Mouse (Mus musculus): ENCODE results near the gene Exd1. TPM values are rescaled to one million over a fixed set of nuclear protein-coding genes. Genes with fewer than 3 reads are reported as not detected.

The Exd1 gene
- total and polyA plus RNA-seq, 3 experiments = 0.27 to 0.88 TPM; not detected in 1

DNA sequence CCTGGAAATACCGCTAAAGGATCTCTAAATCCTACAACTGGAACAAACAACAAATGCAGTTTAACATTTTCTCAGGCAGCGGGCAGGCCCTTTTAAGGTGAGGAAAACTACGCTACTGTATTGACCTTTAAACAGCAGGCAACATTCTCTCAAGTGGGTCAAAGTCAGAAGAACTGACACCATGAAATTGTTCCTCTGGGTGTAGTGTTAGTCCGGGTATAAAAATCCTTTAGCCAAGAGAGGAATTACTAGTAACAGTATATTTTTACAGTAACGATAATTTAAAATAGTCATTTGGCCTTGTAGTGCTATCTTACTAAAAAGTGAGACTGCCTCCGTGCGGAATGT lies 46.3 kb upstream of the Exd1 start (continued):
- TF ChIP-seq ZC3H11A (IDR thresholded peaks at IDR 0.05; ENCODE audit: low read depth, low read length) = no peak
- TF ChIP-seq KAT2A (conservative IDR thresholded peaks at IDR 0.05; ENCODE audit: low read depth, low read length) = no peak
- peak; percentile 44 for TF ChIP-seq SIN3A (IDR thresholded peaks at IDR 0.05; ENCODE audit: low read length)
- no peak for TF ChIP-seq USF2 (IDR thresholded peaks at IDR 0.05; ENCODE audit: borderline replicate concordance in 1 of 2, insufficient read depth in 1 of 2, low read depth in 1 of 2, low read length in 2 of 2)

DNA sequence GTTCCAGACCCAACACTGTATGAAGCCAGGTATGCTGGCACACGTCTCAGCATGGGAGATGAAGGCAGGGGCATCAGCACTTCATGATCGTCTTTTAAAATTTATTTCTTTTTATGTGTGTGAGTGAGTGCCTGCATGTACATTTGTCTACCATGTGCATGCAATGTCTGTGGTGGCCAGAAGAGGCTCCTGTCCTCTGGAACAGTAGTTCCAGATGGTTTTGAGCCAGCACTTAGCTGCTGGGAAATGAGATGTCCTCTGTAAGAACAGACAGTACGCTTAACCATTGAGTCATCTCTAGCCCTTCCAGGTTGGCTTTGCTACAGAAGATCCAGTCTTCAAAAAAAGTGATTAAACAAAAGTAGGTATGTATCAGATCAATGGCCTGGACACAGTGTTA lies 43.8 kb upstream of the Exd1 start:
- H3K79me2 ChIP-seq (ENCODE audit: control insufficient read depth, insufficient read depth, low read length, poor library complexity) = peaks cover 15% of the 10 kb centered on the region
- peaks cover 3 to 17% of the 10 kb centered on the region in 2 experiments for H3K36me3 ChIP-seq (ENCODE audit: control insufficient read depth in 1 of 2, insufficient read depth in 2 of 2, low read length in 2 of 2)
- H3K27ac ChIP-seq (ENCODE audit: control insufficient read depth, low read depth, low read length) = no peak overlapping the region
- H3K27me3 ChIP-seq (ENCODE audit: control insufficient read depth in 1 of 2, insufficient read depth in 2 of 2, low read length in 2 of 2) = no peaks in the 10 kb centered on the region
- no peak overlapping the region for H3K9ac ChIP-seq (ENCODE audit: control insufficient read depth, low read depth, low read length, poor library complexity, severe bottlenecking)
- DNase-seq (ENCODE audit: low read depth, low spot score) = peak; percentile 62
- no peak overlapping the region for H3K4me3 ChIP-seq (ENCODE audit: control insufficient read depth in 1 of 2, insufficient read depth in 1 of 2, low read depth in 2 of 2, low read length in 2 of 2)
- peaks cover 7 to 12% of the 10 kb centered on the region in 2 experiments for H3K4me1 ChIP-seq (ENCODE audit: control insufficient read depth in 1 of 2, insufficient read depth in 2 of 2, low read length in 2 of 2)
- TF ChIP-seq CTCF (IDR thresholded peaks at IDR 0.05 in 2 of 3, conservative IDR thresholded peaks at IDR 0.05 in 1 of 3; ENCODE audit: control insufficient read depth in 1 of 3, insufficient read depth in 1 of 3, low read depth in 2 of 3, low read length in 3 of 3, poor library complexity in 1 of 3, severe bottlenecking in 1 of 3) = peak; percentile 12 to 46 (median 40); a peak in 4 of 6 replicates
- no peak for TF ChIP-seq ZC3H11A (IDR thresholded peaks at IDR 0.05; ENCODE audit: low read depth, low read length)
- 0 out of 2 replicates have a peak, but pooled peaks have one; percentile 44 for TF ChIP-seq MAX (IDR thresholded peaks at IDR 0.05; ENCODE audit: low read length)
- no peak for TF ChIP-seq ZNF384 (IDR thresholded peaks at IDR 0.05; ENCODE audit: low read depth, low read length)
- TF ChIP-seq USF1 (IDR thresholded peaks at IDR 0.05; ENCODE audit: low read depth, low read length) = no peak
- TF ChIP-seq MXI1 (IDR thresholded peaks at IDR 0.05; ENCODE audit: low read depth, low read length) = peak; percentile 29; the same call in 1 of the 2 replicates
- TF ChIP-seq SMC3 (IDR thresholded peaks at IDR 0.05; ENCODE audit: low read depth, low read length) = peak; percentile 21; the same call in 1 of the 2 replicates
- no peaks in the 10 kb centered on the region for H3K9me3 ChIP-seq (replicated peaks; ENCODE audit: insufficient read depth, low read length)

DNA sequence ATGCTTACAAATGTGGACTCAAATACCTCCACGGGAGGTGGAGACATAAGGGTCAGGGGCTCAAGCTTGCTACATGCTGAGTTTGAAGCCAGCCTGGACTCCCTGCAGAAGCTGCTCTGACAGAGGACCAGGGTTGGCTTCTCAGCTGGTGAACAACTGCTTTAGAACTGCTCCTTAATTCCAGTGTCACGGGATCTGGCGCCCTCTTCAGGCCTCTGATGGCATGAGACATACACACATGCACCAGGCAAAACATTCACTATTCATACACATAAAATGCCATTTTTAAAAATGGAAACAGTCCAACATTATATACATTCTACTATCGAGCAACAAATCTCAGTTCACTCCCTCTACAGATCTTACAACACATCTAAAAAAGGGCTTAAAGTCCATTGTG lies 40.0 kb upstream of the Exd1 start:
- H3K9ac ChIP-seq (ENCODE audit: control insufficient read depth, low read depth, low read length, poor library complexity, severe bottlenecking) = no peak overlapping the region
- DNase-seq (ENCODE audit: low read depth, low spot score) = peak; percentile 84
- TF ChIP-seq SMC3 (IDR thresholded peaks at IDR 0.05; ENCODE audit: low read depth, low read length) (peak; percentile 81), SIN3A (IDR thresholded peaks at IDR 0.05; ENCODE audit: low read length) (peak; percentile 76), E2F4 (IDR thresholded peaks at IDR 0.05; ENCODE audit: borderline replicate concordance, low read depth, low read length) (no peak), TCF12 (IDR thresholded peaks at IDR 0.05; ENCODE audit: low read depth, low read length) (0 out of 2 replicates have a peak, but pooled peaks have one; percentile 14), USF2 (IDR thresholded peaks at IDR 0.05; ENCODE audit: borderline replicate concordance in 1 of 2, insufficient read depth in 1 of 2, low read depth in 1 of 2, low read length in 2 of 2) (no peak), ZNF384 (IDR thresholded peaks at IDR 0.05; ENCODE audit: low read depth, low read length) (0 out of 2 replicates have a peak, but pooled peaks have one; percentile 36), ETS1 (IDR thresholded peaks at IDR 0.05; ENCODE audit: low read depth, low read length) (0 out of 2 replicates have a peak, but pooled peaks have one; percentile 15), USF1 (IDR thresholded peaks at IDR 0.05; ENCODE audit: low read depth, low read length) (peak; percentile 34; the same call in 1 of the 2 replicates), RCOR1 (IDR thresholded peaks at IDR 0.05; ENCODE audit: low read depth, low read length) (no peak), RAD21 (IDR thresholded peaks at IDR 0.05; ENCODE audit: low read depth, low read length) (peak; percentile 90), BHLHE40 (IDR thresholded peaks at IDR 0.05; ENCODE audit: borderline replicate concordance, low read depth, low read length) (peak; percentile 17; the same call in 1 of the 2 replicates), KAT2A (conservative IDR thresholded peaks at IDR 0.05; ENCODE audit: low read depth, low read length) (no peak), MEF2A (IDR thresholded peaks at IDR 0.05; ENCODE audit: extremely low read depth, insufficient replicate concordance, low read depth, low read length, poor library complexity, severe bottlenecking) (no peak), NRF1 (IDR thresholded peaks at IDR 0.05; ENCODE audit: insufficient read depth, low read depth, low read length, poor library complexity, severe bottlenecking) (no peak), ZKSCAN1 (IDR thresholded peaks at IDR 0.05; ENCODE audit: low read depth, low read length) (no peak), GABPA (IDR thresholded peaks at IDR 0.05; ENCODE audit: low read depth, low read length) (no peak), CTCF (IDR thresholded peaks at IDR 0.05 in 2 of 3, conservative IDR thresholded peaks at IDR 0.05 in 1 of 3; ENCODE audit: control insufficient read depth in 1 of 3, insufficient read depth in 1 of 3, low read depth in 2 of 3, low read length in 3 of 3, poor library complexity in 1 of 3, severe bottlenecking in 1 of 3) (peak; percentile 88 to 95 (median 89)), POLR2A (IDR thresholded peaks at IDR 0.05; ENCODE audit: control insufficient read depth in 1 of 2, insufficient read depth in 1 of 2, low read depth in 1 of 2, low read length in 2 of 2, poor library complexity in 1 of 2) (no peak), HCFC1 (IDR thresholded peaks at IDR 0.05; ENCODE audit: low read depth, low read length) (peak; percentile 25; the same call in 1 of the 2 replicates), ZC3H11A (IDR thresholded peaks at IDR 0.05; ENCODE audit: low read depth, low read length) (peak; percentile 82), POLR2AphosphoS2 (IDR thresholded peaks at IDR 0.05; ENCODE audit: low read length) (no peak), TAL1 (IDR thresholded peaks at IDR 0.05; ENCODE audit: low read length) (no peak), ZMIZ1 (IDR thresholded peaks at IDR 0.05; ENCODE audit: low read depth, low read length) (no peak), JUND (IDR thresholded peaks at IDR 0.05; ENCODE audit: low read depth, low read length) (no peak)

More for the DNA sequence above, 40.0 kb upstream of the Exd1 start:
- Histone ChIP-seq H3K4me1 (ENCODE audit: control insufficient read depth in 1 of 2, insufficient read depth in 2 of 2, low read length in 2 of 2) (peaks cover 20 to 23% of the 10 kb centered on the region in 2 experiments), H3K27ac (ENCODE audit: control insufficient read depth, low read depth, low read length) (no peak overlapping the region), H3K27me3 (ENCODE audit: control insufficient read depth in 1 of 2, insufficient read depth in 2 of 2, low read length in 2 of 2) (no peaks in the 10 kb centered on the region), H3K79me2 (ENCODE audit: control insufficient read depth, insufficient read depth, low read length, poor library complexity) (no peaks in the 10 kb centered on the region), H3K9me3 (replicated peaks; ENCODE audit: insufficient read depth, low read length) (no peaks in the 10 kb centered on the region), H3K4me3 (ENCODE audit: control insufficient read depth in 1 of 2, insufficient read depth in 1 of 2, low read depth in 2 of 2, low read length in 2 of 2) (no peak overlapping the region), H3K36me3 (ENCODE audit: control insufficient read depth in 1 of 2, insufficient read depth in 2 of 2, low read length in 2 of 2) (peaks cover 0 to 23% of the 10 kb centered on the region in 2 experiments; a peak in 2 of 4 replicates)

Data from MEL (cell line).